Mouse (Mus musculus) urinary bladder, postnatal 14 days (tissue): ENCODE data around the gene Haus2.
A peak's percentile ranks its signal among the peaks of the same experiment; 100 is the strongest.
"Not testable (repeated sequence)": the region's sequence is repeated elsewhere in the genome, so short reads cannot be mapped to it uniquely, and the experiment has no call there.

Source experiments
- DNase-seq: peaks from one replicate; pipeline ENCODE4 v3.0.0; 2021; ENCODE audit warnings: low spot score

Haus2 gene

GRCm38 (mm10) chr2:120608830-120609723 lies at the start of gene Haus2, which contains the start of gene Lrrc57:
Gene Haus2 (plus strand): TSS chr2:120609383.
Gene Lrrc57 (minus strand): TSS chr2:120609520.
- DNase-seq = peak; percentile 92

GRCm38 (mm10) chr2:120561524-120561923 lies 47.7 kb upstream of the Haus2 start:
- DNase-seq = no peak

- no peak for DNase-seq
Measured at GRCm38 (mm10) chr2:120562859-120563234, 46.3 kb upstream of the Haus2 start.

- peak; percentile 88 for DNase-seq
Measured at GRCm38 (mm10) chr2:120563235-120563990, 45.8 kb upstream of the Haus2 start, which contains the start of gene Zfp106. Gene Zfp106 (minus strand): TSS chr2:120563843.

GRCm38 (mm10) chr2:120564548-120565188 lies 44.5 kb upstream of the Haus2 start:
- DNase-seq = not testable (repeated sequence)

- DNase-seq = no peak
Measured at GRCm38 (mm10) chr2:120565363-120565762, 43.8 kb upstream of the Haus2 start.

- DNase-seq = peak; percentile 94
Measured at GRCm38 (mm10) chr2:120566886-120567797, 42.0 kb upstream of the Haus2 start, which contains the start of gene Snap23. Gene Snap23 (plus strand): TSS chr2:120567671.

GRCm38 (mm10) chr2:120567798-120568320 lies 41.3 kb upstream of the Haus2 start:
- no peak for DNase-seq

GRCm38 (mm10) chr2:120571081-120571480 lies 38.1 kb upstream of the Haus2 start:
- no peak for DNase-seq

GRCm38 (mm10) chr2:120572161-120572560 lies 37.0 kb upstream of the Haus2 start:
- DNase-seq = not testable (repeated sequence)

GRCm38 (mm10) chr2:120575121-120575520 lies 34.1 kb upstream of the Haus2 start:
- DNase-seq = no peak

- DNase-seq = no peak
Measured at GRCm38 (mm10) chr2:120575978-120576377, 33.2 kb upstream of the Haus2 start.

- no peak for DNase-seq
Measured at GRCm38 (mm10) chr2:120577799-120578198, 31.4 kb upstream of the Haus2 start.

GRCm38 (mm10) chr2:120578286-120578685 lies 30.9 kb upstream of the Haus2 start:
- no peak for DNase-seq

- DNase-seq = no peak
Measured at GRCm38 (mm10) chr2:120589759-120590158, 19.4 kb upstream of the Haus2 start.

GRCm38 (mm10) chr2:120592227-120592626 lies 17.0 kb upstream of the Haus2 start:
- DNase-seq = no peak

- no peak for DNase-seq
Measured at GRCm38 (mm10) chr2:120597734-120598133, 11.4 kb upstream of the Haus2 start.

- DNase-seq = no peak
Measured at GRCm38 (mm10) chr2:120599506-120599905, 9.7 kb upstream of the Haus2 start.

GRCm38 (mm10) chr2:120606021-120606690 lies 3.0 kb upstream of the Haus2 start:
- DNase-seq = no peak
